Mouse (Mus musculus): ENCODE data around the gene Zfp949.

- no peak for TF ChIP-seq POLR2A (IDR thresholded peaks at IDR 0.05; ENCODE audit: low read depth, low read length)
- TF ChIP-seq CTCF (IDR thresholded peaks at IDR 0.05; ENCODE audit: extremely low read depth, insufficient read depth, insufficient read length, insufficient replicate concordance), result no peak
Measured at GRCm38 (mm10) chr9:88519390-88520121, 28.3 kb upstream of the Zfp949 start.
